Mouse (Mus musculus) ES-Bruce4 (cell line): ENCODE data around the gene Ccdc24.

Experiments
- EP300 ChIP-seq: IDR thresholded peaks from 2 replicates; pipeline ENCODE4 v1.6.1; 2011; ENCODE audit warnings: low read depth, low read length; ENCODE audit not compliant: insufficient read depth
- POLR2A ChIP-seq: IDR thresholded peaks from one replicate; pipeline ENCODE4 v1.8.1; 2011; ENCODE audit warnings: low read length; ENCODE audit not compliant: insufficient read depth

DNA sequence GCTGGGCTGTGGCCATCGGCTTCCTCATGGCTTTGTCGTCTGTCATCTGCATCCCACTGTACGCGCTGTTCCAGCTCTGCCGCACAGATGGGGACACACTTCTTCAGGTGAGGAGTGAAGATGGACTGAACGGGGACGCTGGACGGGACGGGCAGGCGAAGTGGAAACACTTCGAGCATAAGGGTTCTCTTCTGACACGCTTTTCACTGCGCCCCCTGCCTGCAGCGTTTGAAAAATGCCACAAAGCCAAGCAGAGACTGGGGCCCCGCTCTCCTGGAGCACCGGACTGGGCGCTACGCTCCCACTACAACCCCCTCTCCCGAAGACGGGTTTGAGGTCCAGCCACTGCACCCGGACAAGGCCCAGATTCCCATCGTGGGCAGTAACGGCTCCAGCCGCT lies 4.5 kb downstream of the Ccdc24 start:
- TF ChIP-seq POLR2A, result no peak
- no peak for TF ChIP-seq EP300
